Mouse (Mus musculus) liver, embryonic 11.5 days (tissue): ENCODE data around the gene Dennd1b. TPM values are rescaled to one million over a fixed set of nuclear protein-coding genes. Genes with fewer than 3 reads are reported as not detected.

Source experiments
- ATAC-seq: fragments of 200-750 bp; cut with Nextera tagmentation; replicated peaks from 2 replicates; pipeline ENCODE4 v1.8.0; 2017; ENCODE audit warnings: moderate number of reproducible peaks, mild to moderate bottlenecking, moderate TSS enrichment, moderate library complexity; ENCODE audit not compliant: low FRiP score
- DNase-seq: peaks from one replicate; pipeline ENCODE4 v3.0.0-alpha.2; 2017; ENCODE audit warnings: low spot score
- H3K27ac ChIP-seq: fragments of 300-500 bp; sonication (generic); 2 replicates; pipeline ENCODE4 v1.5.1; 2014; ENCODE audit warnings: mild to moderate bottlenecking, low read depth, low read length, control low read depth
- H3K27me3 ChIP-seq: fragments of 300-500 bp; sonication (generic); replicated peaks from 2 replicates; pipeline ENCODE4 v1.6.1; 2014; ENCODE audit warnings: low read length, mixed read lengths; ENCODE audit not compliant: control insufficient read depth, insufficient read depth
- H3K36me3 ChIP-seq: fragments of 300-500 bp; sonication (generic); 2 replicates; pipeline ENCODE4 v1.6.1; 2014; ENCODE audit warnings: mild to moderate bottlenecking, low read length, moderate library complexity, mixed read lengths; ENCODE audit not compliant: control insufficient read depth, insufficient read depth
- H3K4me1 ChIP-seq: fragments of 300-500 bp; sonication (generic); replicated peaks from 2 replicates; pipeline ENCODE4 v1.6.1; 2014; ENCODE audit warnings: low read length, mixed read lengths; ENCODE audit not compliant: control insufficient read depth, insufficient read depth
- H3K4me2 ChIP-seq: fragments of 300-500 bp; sonication (generic); 2 replicates; pipeline ENCODE4 v1.6.1; 2014; ENCODE audit warnings: mild to moderate bottlenecking, control low read depth, moderate library complexity
- H3K4me3 ChIP-seq: fragments of 300-500 bp; sonication (generic); 2 replicates; pipeline ENCODE4 v1.5.1; 2014; ENCODE audit warnings: low read depth, low read length, control low read depth
- H3K9ac ChIP-seq: fragments of 300-500 bp; sonication (generic); 2 replicates; pipeline ENCODE4 v1.6.1; 2014; ENCODE audit warnings: low read depth, low read length, control low read depth
- H3K9me3 ChIP-seq: fragments of 300-500 bp; sonication (generic); 2 replicates; pipeline ENCODE4 v1.6.1; 2016; ENCODE audit warnings: low read length, inconsistent platforms, mixed read lengths; ENCODE audit not compliant: control insufficient read depth
- WGBS: fragments of 180-500 bp; shearing (Covaris S2); extraction: QIAGEN DNeasy Blood & Tissue Kit; methylation state at CpG from one replicate; pipeline ENCODE4 v1.1.7; 2014; 5-methylcytosine and 5-hydroxymethylcytosine counted together
- polyA plus RNA-seq: library from polyadenylated mRNA; unstranded; fragments of >200 nt; fragmentation: Nextera tagmentation; extraction: Ambion mirVana; gene quantifications from 2 replicates; pipeline ENCODE4 v1.2.1, GENCODE M21; 2014

Gene Dennd1b
- polyA plus RNA-seq, 1 experiment from 2014 or later: 8.0 TPM

GRCm38 (mm10) chr1:139015118-139015788 is 52.0 kb downstream of the Dennd1b start:
- 66% methylated on average over 5 of the region's 5 CpGs for WGBS
- H3K4me1 ChIP-seq: no peaks in the 10 kb centered on the region
- H3K9ac ChIP-seq: no peak overlapping the region
- H3K36me3 ChIP-seq: no peaks in the 10 kb centered on the region
- ATAC-seq (no peak), DNase-seq (no peak)
- no peak overlapping the region for H3K4me2 ChIP-seq
- no peak overlapping the region for H3K4me3 ChIP-seq
- H3K27ac ChIP-seq: no peak overlapping the region
- H3K9me3 ChIP-seq: no peaks in the 10 kb centered on the region
- H3K27me3 ChIP-seq: no peaks in the 10 kb centered on the region

- Histone ChIP-seq H3K9me3 (no peaks in the 10 kb centered on the region), H3K9ac (no peak overlapping the region), H3K36me3 (no peaks in the 10 kb centered on the region), H3K4me3 (no peak overlapping the region), H3K4me2 (no peak overlapping the region), H3K27ac (no peak overlapping the region), H3K27me3 (no peaks in the 10 kb centered on the region), H3K4me1 (no peaks in the 10 kb centered on the region)
- ATAC-seq (no peak), DNase-seq (no peak)
- 67% methylated on average over 7 of the region's 7 CpGs for WGBS
These were observed 58.1 kb downstream of the Dennd1b start for GRCm38 (mm10) chr1:139021298-139021697.

GRCm38 (mm10) chr1:139025882-139026645 is 62.8 kb downstream of the Dennd1b start:
- no peaks in the 10 kb centered on the region for H3K36me3 ChIP-seq
- 73% methylated on average over 8 of the region's 8 CpGs for WGBS
- H3K9me3 ChIP-seq: no peaks in the 10 kb centered on the region
- no peaks in the 10 kb centered on the region for H3K4me1 ChIP-seq
- H3K27ac ChIP-seq: no peak overlapping the region
- H3K27me3 ChIP-seq: no peaks in the 10 kb centered on the region
- ATAC-seq: no peak
- H3K4me3 ChIP-seq: no peak overlapping the region
- no peak for DNase-seq
- no peak overlapping the region for H3K4me2 ChIP-seq
- no peak overlapping the region for H3K9ac ChIP-seq

GRCm38 (mm10) chr1:139029521-139029920 is 66.3 kb downstream of the Dennd1b start:
- H3K9me3 ChIP-seq: no peaks in the 10 kb centered on the region
- H3K27ac ChIP-seq: no peak overlapping the region
- H3K27me3 ChIP-seq: no peaks in the 10 kb centered on the region
- no peak overlapping the region for H3K4me3 ChIP-seq
- H3K4me1 ChIP-seq: no peaks in the 10 kb centered on the region
- H3K9ac ChIP-seq: no peak overlapping the region
- H3K4me2 ChIP-seq: no peak overlapping the region
- H3K36me3 ChIP-seq: no peaks in the 10 kb centered on the region
- ATAC-seq (no peak), DNase-seq (no peak)

GRCm38 (mm10) chr1:139032411-139032810 is 69.2 kb downstream of the Dennd1b start:
- WGBS: 91% methylated on average over 1 of the region's 1 CpGs
- DNase-seq: no peak

GRCm38 (mm10) chr1:139035141-139035540 is 71.9 kb downstream of the Dennd1b start:
- no peak overlapping the region for H3K27ac ChIP-seq
- DNase-seq (no peak), ATAC-seq (no peak)
- no peak overlapping the region for H3K4me3 ChIP-seq
- no peaks in the 10 kb centered on the region for H3K9me3 ChIP-seq
- no peaks in the 10 kb centered on the region for H3K36me3 ChIP-seq
- H3K4me2 ChIP-seq: no peak overlapping the region
- H3K9ac ChIP-seq: no peak overlapping the region
- H3K27me3 ChIP-seq: no peaks in the 10 kb centered on the region
- whole genome bisulfite sequencing: 64% methylated on average over 4 of the region's 4 CpGs
- no peaks in the 10 kb centered on the region for H3K4me1 ChIP-seq

More at GRCm38 (mm10) chr1:139032411-139032810, 69.2 kb downstream of the Dennd1b start:
- no peak overlapping the region for H3K9ac ChIP-seq
- no peak for ATAC-seq
- H3K36me3 ChIP-seq: no peaks in the 10 kb centered on the region
- H3K4me3 ChIP-seq: no peak overlapping the region
- no peaks in the 10 kb centered on the region for H3K9me3 ChIP-seq
- H3K27me3 ChIP-seq: no peaks in the 10 kb centered on the region
- no peak overlapping the region for H3K27ac ChIP-seq
- H3K4me2 ChIP-seq: no peak overlapping the region
- no peaks in the 10 kb centered on the region for H3K4me1 ChIP-seq

GRCm38 (mm10) chr1:139036302-139036701 is 73.1 kb downstream of the Dennd1b start:
- H3K27ac ChIP-seq: no peak overlapping the region
- no peak for DNase-seq
- WGBS: 55% methylated on average over 1 of the region's 1 CpGs

GRCm38 (mm10) chr1:139036768-139037507 is 73.7 kb downstream of the Dennd1b start:
- ATAC-seq (no peak), DNase-seq (no peak)
- WGBS: 49% methylated on average over 7 of the region's 7 CpGs
- Histone ChIP-seq H3K4me2 (no peak overlapping the region), H3K4me1 (no peaks in the 10 kb centered on the region), H3K27me3 (no peaks in the 10 kb centered on the region), H3K9me3 (no peaks in the 10 kb centered on the region), H3K27ac (no peak overlapping the region), H3K4me3 (no peak overlapping the region), H3K36me3 (no peaks in the 10 kb centered on the region), H3K9ac (no peak overlapping the region)

More at GRCm38 (mm10) chr1:139036302-139036701, 73.1 kb downstream of the Dennd1b start:
- ATAC-seq: no peak
- Histone ChIP-seq H3K9ac (no peak overlapping the region), H3K4me1 (no peaks in the 10 kb centered on the region), H3K4me2 (no peak overlapping the region), H3K36me3 (no peaks in the 10 kb centered on the region), H3K9me3 (no peaks in the 10 kb centered on the region), H3K27me3 (no peaks in the 10 kb centered on the region), H3K4me3 (no peak overlapping the region)
